Mouse (Mus musculus) right cerebral cortex, adult 2 months (tissue): Measurements from ENCODE around the gene Pcx.

Experiments used
- DNase-seq, 2 experiments: peaks; one replicate each; pipeline ENCODE4 v3.0.0; 2021 to 2022; ENCODE audit warnings: low spot score in 2 of 2

The Pcx gene

GRCm38 (mm10) chr19:4509986-4510963 is at the start of gene Pcx:
TSS of gene Pcx (plus strand) at chr19:4510472.
- peak; percentile 99 for DNase-seq

- no peak for DNase-seq
Measured at GRCm38 (mm10) chr19:4461981-4462380, 48.3 kb upstream of the Pcx start.

GRCm38 (mm10) chr19:4464666-4465065 is 45.6 kb upstream of the Pcx start:
- no peak for DNase-seq

GRCm38 (mm10) chr19:4468363-4468762 is 41.9 kb upstream of the Pcx start:
- no peak for DNase-seq

GRCm38 (mm10) chr19:4473549-4473948 is 36.7 kb upstream of the Pcx start:
- DNase-seq: no peak

GRCm38 (mm10) chr19:4474739-4475138 is 35.5 kb upstream of the Pcx start:
- DNase-seq: no peak

GRCm38 (mm10) chr19:4475224-4475925 is 34.9 kb upstream of the Pcx start:
- peak; percentile 38 to 55 for DNase-seq

- DNase-seq: peak; percentile 55 to 64
Measured at GRCm38 (mm10) chr19:4476601-4477257, 33.5 kb upstream of the Pcx start.

- DNase-seq: peak; percentile 68
Measured at GRCm38 (mm10) chr19:4477345-4478189, 32.7 kb upstream of the Pcx start, which contains the start of gene Syt12. TSS of gene Syt12 (minus strand) at chr19:4477447.

- no peak for DNase-seq
Measured at GRCm38 (mm10) chr19:4478190-4478516, 32.1 kb upstream of the Pcx start.

GRCm38 (mm10) chr19:4480041-4480440 is 30.2 kb upstream of the Pcx start:
- no peak for DNase-seq

- peak; percentile 55 to 69 for DNase-seq
Measured at GRCm38 (mm10) chr19:4481326-4481725, 28.9 kb upstream of the Pcx start.

- DNase-seq: peak in 1 of 2 experiments; percentile 23
Measured at GRCm38 (mm10) chr19:4482111-4482859, 28.0 kb upstream of the Pcx start.

GRCm38 (mm10) chr19:4485006-4485405 is 25.3 kb upstream of the Pcx start:
- DNase-seq: no peak

GRCm38 (mm10) chr19:4487877-4488276 is 22.4 kb upstream of the Pcx start:
- no peak for DNase-seq

GRCm38 (mm10) chr19:4491080-4491695 is 19.1 kb upstream of the Pcx start:
- no peak for DNase-seq

GRCm38 (mm10) chr19:4492526-4493296 is 17.6 kb upstream of the Pcx start:
- DNase-seq: peak in 1 of 2 experiments; percentile 32

GRCm38 (mm10) chr19:4494707-4495106 is 15.6 kb upstream of the Pcx start:
- DNase-seq: no peak

GRCm38 (mm10) chr19:4495814-4496213 is 14.5 kb upstream of the Pcx start:
- no peak for DNase-seq
